Mouse (Mus musculus): ENCODE measurements around the gene S1pr3.

The S1pr3 gene

GRCm38 (mm10) chr13:51404566-51404965, 3.9 kb upstream of the S1pr3 start:
- no peak for DNase-seq (ENCODE audit: extremely low read depth, insufficient read length, low spot score)

- no peak for DNase-seq (ENCODE audit: extremely low read depth, insufficient read length, low spot score)
Observed at GRCm38 (mm10) chr13:51405731-51406320, 2.6 kb upstream of the S1pr3 start.

GRCm38 (mm10) chr13:51407541-51408217, 760 bp upstream of the S1pr3 start:
- DNase-seq (ENCODE audit: extremely low read depth, insufficient read length, low spot score), result no peak

GRCm38 (mm10) chr13:51409936-51410481, 1.6 kb downstream of the S1pr3 start:
- DNase-seq (ENCODE audit: extremely low read depth, insufficient read length, low spot score), result no peak

GRCm38 (mm10) chr13:51411243-51411642, 2.8 kb downstream of the S1pr3 start:
- DNase-seq (ENCODE audit: extremely low read depth, insufficient read length, low spot score), result no peak

GRCm38 (mm10) chr13:51411696-51412430, 3.4 kb downstream of the S1pr3 start:
- DNase-seq (ENCODE audit: extremely low read depth, insufficient read length, low spot score), result no peak

GRCm38 (mm10) chr13:51413461-51413860, 5.0 kb downstream of the S1pr3 start:
- no peak for DNase-seq (ENCODE audit: extremely low read depth, insufficient read length, low spot score)

- no peak for DNase-seq (ENCODE audit: extremely low read depth, insufficient read length, low spot score)
Observed at GRCm38 (mm10) chr13:51416727-51417126, 8.3 kb downstream of the S1pr3 start.

GRCm38 (mm10) chr13:51417796-51418195, 9.4 kb downstream of the S1pr3 start:
- DNase-seq (ENCODE audit: extremely low read depth, insufficient read length, low spot score), result no peak

- no peak for DNase-seq (ENCODE audit: extremely low read depth, insufficient read length, low spot score)
Observed at GRCm38 (mm10) chr13:51418268-51418941, 10.0 kb downstream of the S1pr3 start.

- DNase-seq (ENCODE audit: extremely low read depth, insufficient read length, low spot score), result no peak
Observed at GRCm38 (mm10) chr13:51418942-51419451, 10.6 kb downstream of the S1pr3 start.

- DNase-seq (ENCODE audit: extremely low read depth, insufficient read length, low spot score), result no peak
Observed at GRCm38 (mm10) chr13:51419501-51419900, 11.1 kb downstream of the S1pr3 start.

GRCm38 (mm10) chr13:51420861-51421260, 12.4 kb downstream of the S1pr3 start:
- DNase-seq (ENCODE audit: extremely low read depth, insufficient read length, low spot score), result no peak

GRCm38 (mm10) chr13:51423647-51424046, 15.2 kb downstream of the S1pr3 start:
- no peak for DNase-seq (ENCODE audit: extremely low read depth, insufficient read length, low spot score)

GRCm38 (mm10) chr13:51424647-51425046, 16.2 kb downstream of the S1pr3 start:
- no peak for DNase-seq (ENCODE audit: extremely low read depth, insufficient read length, low spot score)

GRCm38 (mm10) chr13:51425662-51426443, 17.4 kb downstream of the S1pr3 start:
- no peak for DNase-seq (ENCODE audit: extremely low read depth, insufficient read length, low spot score)

- DNase-seq (ENCODE audit: extremely low read depth, insufficient read length, low spot score), result no peak
Observed at GRCm38 (mm10) chr13:51433371-51433770, 24.9 kb downstream of the S1pr3 start.

- no peak for DNase-seq (ENCODE audit: extremely low read depth, insufficient read length, low spot score)
Observed at GRCm38 (mm10) chr13:51434460-51434859, 26.0 kb downstream of the S1pr3 start.

GRCm38 (mm10) chr13:51435146-51435545, 26.7 kb downstream of the S1pr3 start:
- DNase-seq (ENCODE audit: extremely low read depth, insufficient read length, low spot score), result no peak
